Mouse (Mus musculus): ENCODE data around the gene Cacna1g. TPM values are rescaled to one million over a fixed set of nuclear protein-coding genes. Genes with fewer than 3 reads are reported as not detected.

Gene Cacna1g
- total RNA-seq, 2 experiments from 2014 or later = 61.0 to 74.0 TPM

DNA sequence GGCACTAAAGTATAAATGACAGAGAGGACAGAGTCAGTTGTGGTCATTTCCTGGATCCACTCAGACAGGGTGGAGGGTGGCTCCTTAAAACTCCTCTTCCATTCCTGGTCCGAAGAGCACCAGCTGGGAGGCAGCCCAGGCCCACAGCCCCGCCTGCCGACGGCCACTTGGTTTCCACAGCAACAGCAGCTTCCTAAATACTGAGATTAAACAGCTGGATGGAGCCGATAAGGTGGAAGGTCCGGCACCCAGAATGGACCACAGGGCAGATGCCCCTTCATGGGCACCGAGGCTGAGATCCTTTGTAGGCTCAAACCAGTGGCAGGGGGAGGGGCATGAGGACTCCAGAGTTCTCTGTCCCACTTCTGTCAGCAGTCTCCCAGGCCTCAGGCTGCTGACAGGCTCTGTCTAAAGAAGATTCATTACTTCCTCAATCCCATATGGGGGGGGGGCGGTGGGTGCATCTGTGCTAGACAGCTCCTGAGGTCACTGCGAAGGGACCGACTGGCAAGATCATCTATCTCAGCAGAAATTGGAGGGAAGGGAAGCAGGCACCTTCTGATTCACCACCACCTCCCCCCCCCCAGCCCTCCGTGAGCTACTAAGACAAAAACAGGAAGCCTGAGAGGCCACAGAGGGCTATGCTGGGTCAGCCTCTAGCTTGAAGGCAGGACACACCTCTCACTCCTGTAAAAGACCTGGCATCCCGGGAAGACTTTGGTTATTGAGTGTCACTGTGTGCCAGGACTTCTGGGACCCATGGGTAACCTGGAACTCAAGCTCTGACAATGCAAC, 87.8 kb downstream of the Cacna1g start:
- H3K4me3 ChIP-seq = no peak overlapping the region
- peak in 1 of 2 experiments; percentile 14 for DNase-seq (ENCODE audit: low spot score in 2 of 2)
- H3K27ac ChIP-seq = no peak overlapping the region; the same call in 1 of the 2 replicates
- TF ChIP-seq CTCF (conservative IDR thresholded peaks at IDR 0.05) = no peak

DNA sequence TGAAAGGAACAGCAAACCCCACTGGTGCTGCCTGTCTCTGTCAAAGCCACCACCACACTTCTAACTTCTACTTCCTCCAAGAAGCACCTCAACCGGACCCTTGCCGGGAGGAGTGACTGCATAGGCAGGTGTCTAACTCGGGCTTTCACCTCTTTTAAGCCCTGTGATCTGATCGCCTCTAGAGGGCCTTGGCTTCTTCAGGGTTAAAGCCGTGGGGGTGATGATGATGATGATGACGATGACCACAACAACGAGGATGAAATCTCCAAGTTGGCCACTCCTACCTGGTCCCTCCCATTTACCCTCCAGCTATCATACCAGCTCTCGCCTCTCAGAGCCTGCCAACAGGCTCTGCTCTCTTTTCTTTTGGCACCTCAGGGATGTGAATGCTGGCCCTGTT, 94.3 kb downstream of the Cacna1g start:
- no peak for DNase-seq (ENCODE audit: low spot score in 2 of 2)
- no peak for TF ChIP-seq CTCF (conservative IDR thresholded peaks at IDR 0.05)
- Histone ChIP-seq H3K4me3 (no peak overlapping the region), H3K27ac (no peak overlapping the region)

DNA sequence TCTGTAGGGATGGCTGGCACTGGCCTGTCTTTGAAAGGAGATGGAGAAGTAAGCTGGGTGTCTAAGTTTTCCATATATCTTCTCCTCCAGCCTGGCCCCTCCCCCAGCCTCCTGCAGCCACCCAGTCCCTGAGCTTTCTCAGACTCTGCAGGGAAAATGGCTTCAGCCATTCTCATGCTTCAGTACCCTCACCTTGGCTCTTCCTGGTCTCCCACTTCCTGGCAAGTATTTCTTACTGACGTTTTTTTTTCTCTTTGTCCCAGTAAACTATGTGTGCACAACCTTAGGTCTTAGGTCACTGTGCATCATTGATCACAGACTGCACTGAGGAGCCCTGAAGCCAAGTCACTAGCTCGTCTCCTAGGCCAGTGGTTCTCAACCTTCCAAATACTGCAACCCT, 94.9 kb downstream of the Cacna1g start:
- DNase-seq (ENCODE audit: low spot score in 2 of 2) = no peak

GRCm38 (mm10) chr11:94374276-94374948, 99.6 kb downstream of the Cacna1g start:
- H3K27ac ChIP-seq = no peak overlapping the region
- no peak overlapping the region for H3K4me3 ChIP-seq
- DNase-seq (ENCODE audit: low spot score in 2 of 2) = no peak
- TF ChIP-seq CTCF (conservative IDR thresholded peaks at IDR 0.05) = no peak

More for the DNA sequence above, 94.9 kb downstream of the Cacna1g start:
- no peak for TF ChIP-seq CTCF (conservative IDR thresholded peaks at IDR 0.05)
- Histone ChIP-seq H3K27ac (no peak overlapping the region), H3K4me3 (no peak overlapping the region)

DNA sequence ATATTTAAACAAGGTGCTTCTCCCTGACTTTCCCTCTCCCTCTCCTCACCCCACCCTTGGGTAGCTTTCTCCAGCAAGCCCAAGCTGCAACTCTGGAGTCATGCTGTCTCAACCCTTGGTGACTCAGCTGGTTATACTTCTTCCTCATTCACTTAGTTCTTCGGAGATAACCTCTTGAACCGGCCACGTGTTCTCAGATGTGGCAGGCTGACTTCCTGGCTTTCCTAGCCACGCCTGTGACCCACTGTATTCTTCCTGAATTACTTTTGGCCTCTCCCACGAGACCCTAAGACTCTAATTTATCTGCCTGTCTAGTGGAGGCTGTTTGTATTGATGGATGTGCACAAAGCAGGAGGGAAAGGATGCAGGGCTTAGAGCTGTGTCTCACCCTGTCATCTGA, 103.2 kb downstream of the Cacna1g start:
- no peak for DNase-seq (ENCODE audit: low spot score in 2 of 2)
- Histone ChIP-seq H3K4me3 (no peak overlapping the region), H3K27ac (no peak overlapping the region)
- no peak for TF ChIP-seq CTCF (conservative IDR thresholded peaks at IDR 0.05)

DNA sequence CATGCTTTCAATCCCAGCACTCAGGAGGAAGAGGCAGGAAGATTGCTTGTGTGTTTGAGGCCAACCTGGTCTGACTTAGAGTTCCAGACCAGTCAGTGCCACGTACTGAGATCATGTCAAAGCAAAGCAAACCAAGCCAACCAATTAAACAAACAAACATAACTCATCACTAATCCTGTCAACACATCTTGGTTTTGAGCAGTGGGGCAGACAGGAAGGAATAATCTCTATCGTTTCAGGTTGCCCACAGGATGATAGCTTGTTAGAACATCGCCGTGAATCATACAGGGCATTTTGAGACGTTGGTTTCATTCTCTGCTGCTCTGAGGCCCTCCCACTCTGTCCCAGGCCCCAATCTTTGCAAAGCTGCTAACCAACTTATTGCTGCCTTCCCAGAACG, 104.0 kb downstream of the Cacna1g start:
- no peak for TF ChIP-seq CTCF (conservative IDR thresholded peaks at IDR 0.05)
- Histone ChIP-seq H3K27ac (no peak overlapping the region), H3K4me3 (no peak overlapping the region)
- no peak for DNase-seq (ENCODE audit: low spot score in 2 of 2)

- no peak for DNase-seq (ENCODE audit: low spot score in 2 of 2)
- Histone ChIP-seq H3K4me3 (no peak overlapping the region), H3K27ac (no peak overlapping the region)
- TF ChIP-seq CTCF (conservative IDR thresholded peaks at IDR 0.05) = no peak
These were observed 108.7 kb downstream of the Cacna1g start for GRCm38 (mm10) chr11:94365340-94365739.

GRCm38 (mm10) chr11:94363690-94364089, 110.3 kb downstream of the Cacna1g start:
- Histone ChIP-seq H3K27ac (no peak overlapping the region), H3K4me3 (no peak overlapping the region)
- no peak for DNase-seq (ENCODE audit: low spot score in 2 of 2)
- TF ChIP-seq CTCF (conservative IDR thresholded peaks at IDR 0.05) = no peak

DNA sequence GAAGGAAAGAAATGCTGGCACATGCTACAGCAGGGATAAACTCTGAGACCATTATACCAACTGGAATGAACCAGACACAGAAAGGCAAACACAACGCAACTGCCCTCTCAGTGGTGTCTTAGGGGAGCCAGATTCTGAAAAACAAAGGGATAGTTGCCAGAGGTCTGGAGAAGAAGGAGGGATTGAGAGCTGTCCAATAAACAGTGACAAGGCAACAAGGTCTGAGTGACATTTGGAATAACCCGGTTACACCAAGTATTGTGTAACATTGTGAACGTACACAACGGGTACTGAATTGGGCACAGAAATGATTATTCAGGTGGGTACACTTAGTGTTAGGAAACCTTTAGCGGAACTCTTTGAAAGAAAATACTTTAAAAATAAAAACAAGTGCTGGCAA, 111.9 kb downstream of the Cacna1g start:
- H3K27ac ChIP-seq = no peak overlapping the region
- TF ChIP-seq CTCF (conservative IDR thresholded peaks at IDR 0.05) = no peak
- no peak overlapping the region for H3K4me3 ChIP-seq
- no peak for DNase-seq (ENCODE audit: low spot score in 2 of 2)

- no peak overlapping the region for H3K27ac ChIP-seq
These were observed 112.7 kb downstream of the Cacna1g start for GRCm38 (mm10) chr11:94361166-94361870.

DNA sequence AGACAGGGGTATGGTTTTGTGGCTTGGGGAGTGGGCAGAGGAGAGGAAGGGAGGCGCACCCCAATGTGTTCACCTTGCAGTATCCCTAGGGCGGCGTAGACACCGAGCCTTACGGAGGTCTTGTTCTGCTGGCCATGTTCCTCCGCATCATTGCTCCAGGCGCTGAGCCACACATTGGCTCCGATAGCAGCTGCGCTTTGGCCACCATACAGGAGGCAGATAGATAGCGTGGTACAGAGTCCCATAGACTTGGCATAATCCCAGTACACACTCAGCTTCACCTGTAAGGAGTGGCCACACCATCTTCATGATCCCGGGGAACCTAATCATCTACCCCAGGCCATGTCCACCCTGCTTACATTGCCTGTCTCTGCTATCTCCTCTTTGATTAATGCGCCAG, 114.8 kb downstream of the Cacna1g start:
- DNase-seq (ENCODE audit: low spot score in 2 of 2) = no peak
- no peak for TF ChIP-seq CTCF (conservative IDR thresholded peaks at IDR 0.05)
- H3K4me3 ChIP-seq = no peak overlapping the region

More at GRCm38 (mm10) chr11:94361166-94361870, 112.7 kb downstream of the Cacna1g start:
- no peak for TF ChIP-seq CTCF (conservative IDR thresholded peaks at IDR 0.05)
- DNase-seq (ENCODE audit: low spot score in 2 of 2) = no peak
- no peak overlapping the region for H3K4me3 ChIP-seq

More for the DNA sequence above, 114.8 kb downstream of the Cacna1g start:
- no peak overlapping the region for H3K27ac ChIP-seq

Other genes with a start within 250 kb of the Cacna1g start
- gene Wfikkn2, start 228.2 kb downstream of the Cacna1g start, total RNA-seq (2021) = under 1 TPM; 0.49 to 0.72 TPM
- gene Gm21885, start 192.3 kb downstream of the Cacna1g start, total RNA-seq (2021) = not detected
- 100 to 1,000 TPM; 115 to 132 TPM for gene Luc7l3, start 152.2 kb downstream of the Cacna1g start, total RNA-seq (2021)
- gene Ankrd40, start 146.2 kb downstream of the Cacna1g start, total RNA-seq (2021) = 100 to 1,000 TPM; 113 to 119 TPM
- 1 to 10 TPM; 1.2 to 2.2 TPM for gene Abcc3, start 81.2 kb downstream of the Cacna1g start, total RNA-seq (2021)
- gene Spata20, start 12.0 kb upstream of the Cacna1g start, total RNA-seq (2021) = under 1 TPM in 1 of 2 experiments, not detected in 1; 0.18 TPM
- gene Epn3, start 25.8 kb upstream of the Cacna1g start, total RNA-seq (2021) = 1 to 10 TPM; 1.6 TPM
- 1 to 10 TPM; 2.2 to 4.6 TPM for gene Mycbpap, start 47.5 kb upstream of the Cacna1g start, total RNA-seq (2021)
- gene Rsad1, start 75.1 kb upstream of the Cacna1g start, total RNA-seq (2021) = 10 to 100 TPM in 1 of 2 experiments, 1 to 10 TPM in 1; 9.3 to 11.3 TPM
- under 1 TPM; 0.28 to 0.49 TPM for gene Chad, start 90.8 kb upstream of the Cacna1g start, total RNA-seq (2021)
- gene Acsf2, start 127.7 kb upstream of the Cacna1g start, total RNA-seq (2021) = 10 to 100 TPM; 18.7 to 19.5 TPM
- 10 to 100 TPM; 74.8 to 75.8 TPM for gene Lrrc59, start 155.6 kb upstream of the Cacna1g start, total RNA-seq (2021)
- 10 to 100 TPM; 60.8 to 66.0 TPM for gene Mrpl27, start 179.6 kb upstream of the Cacna1g start, total RNA-seq (2021)
- under 1 TPM; 0.27 to 0.41 TPM for gene Eme1, start 179.8 kb upstream of the Cacna1g start, total RNA-seq (2021)
- 10 to 100 TPM; 25.5 to 27.7 TPM for gene Xylt2, start 203.3 kb upstream of the Cacna1g start, total RNA-seq (2021)
- gene Gm11541, start 230.3 kb upstream of the Cacna1g start, total RNA-seq (2021) = not detected